ENCODE assay signal across 9 mouse cellular contexts in genomic region chr4:99653608-99654221, GRCm38 (mm10). TPM values are rescaled to one million over a fixed set of nuclear protein-coding genes. Genes with fewer than 3 reads are reported as not detected.
DNase-seq lines count a peak whose midpoint lies in the region; ATAC-seq and TF ChIP-seq lines count a peak whose summit lies in the region.
"Had no signal": no experiment of that assay in that cellular context is flagged by ENCODE, and none has a peak within 500 bp of the region (broad histone marks: within the 10 kb centered on the region; RNA-seq: fewer than 3 reads in every experiment).

No protein-coding gene starts in this region.

- ATAC-seq in liver, postnatal 0 days = no peak
- no peak for ATAC-seq in liver, embryonic 12.5 days
- no peak for ATAC-seq in neural tube, embryonic 15.5 days (ENCODE audit: low FRiP score)
- no peak for ATAC-seq in activated CD4-positive, CD25-positive, alpha-beta regulatory T cell, adult 4 months

- peaks cover 16% of the 10 kb centered on the region for H3K4me1 ChIP-seq in liver, postnatal 0 days (ENCODE audit: insufficient read depth)
- H3K4me1 ChIP-seq in liver, embryonic 12.5 days = peaks cover 21% of the 10 kb centered on the region
- peaks cover 23% of the 10 kb centered on the region for H3K4me1 ChIP-seq in neural tube, embryonic 15.5 days

- no peaks in the 10 kb centered on the region for H3K9me3 ChIP-seq in liver, postnatal 0 days (ENCODE audit: low read length)
- H3K9me3 ChIP-seq in liver, embryonic 12.5 days (replicated peaks) = no peaks in the 10 kb centered on the region
- H3K9me3 ChIP-seq in neural tube, embryonic 15.5 days (replicated peaks) = no peaks in the 10 kb centered on the region

- WGBS in liver, postnatal 0 days (ENCODE audit: insufficient replicate concordance) = 2% methylated on average over 36 of the region's 36 CpGs
- 2% methylated on average over 36 of the region's 36 CpGs for WGBS in liver, embryonic 12.5 days (ENCODE audit: insufficient replicate concordance)
- WGBS in neural tube, embryonic 15.5 days = 1% methylated on average over 36 of the region's 36 CpGs

- DNase-seq in cerebellum, adult 8-10 months = peak; percentile 14
- DNase-seq in cerebellum, adult 11-12 months = no peak
- peak; percentile 15 for DNase-seq in liver, postnatal 0 days
- DNase-seq in heart, postnatal 14 days = peak; percentile 4 to 12
- DNase-seq in spleen, adult 18-20 months = no peak

- H3K27me3 ChIP-seq in liver, postnatal 0 days (ENCODE audit: insufficient read depth, low read length) = peaks cover 98% of the 10 kb centered on the region
- peaks cover 98% of the 10 kb centered on the region for H3K27me3 ChIP-seq in liver, embryonic 12.5 days (replicated peaks)
- peaks cover 75% of the 10 kb centered on the region for H3K27me3 ChIP-seq in neural tube, embryonic 15.5 days (replicated peaks)

- H3K27ac ChIP-seq in liver, postnatal 0 days (ENCODE audit: low read depth) = no peak overlapping the region
- no peak overlapping the region for H3K27ac ChIP-seq in liver, embryonic 12.5 days
- H3K27ac ChIP-seq in neural tube, embryonic 15.5 days (replicated peaks) = no peak overlapping the region

- no peaks in the 10 kb centered on the region for H3K36me3 ChIP-seq in liver, postnatal 0 days (replicated peaks; ENCODE audit: insufficient read depth, low read length)
- H3K36me3 ChIP-seq in liver, embryonic 12.5 days = no peaks in the 10 kb centered on the region
- H3K36me3 ChIP-seq in neural tube, embryonic 15.5 days = no peaks in the 10 kb centered on the region

- no peak overlapping the region; the same call in 1 of the 2 replicates for H3K4me2 ChIP-seq in liver, postnatal 0 days (ENCODE audit: low read depth, low read length)
- H3K4me2 ChIP-seq in liver, embryonic 12.5 days = no peak overlapping the region
- peak overlapping the region; percentile 13; the same call in 1 of the 2 replicates for H3K4me2 ChIP-seq in neural tube, embryonic 15.5 days

- no peak for TF ChIP-seq EP300 in liver, postnatal 0 days (IDR thresholded peaks at IDR 0.05; ENCODE audit: low read depth)

- TF ChIP-seq CTCF in liver, postnatal 0 days (IDR thresholded peaks at IDR 0.05; ENCODE audit: low read depth) = no peak

- H3K9ac ChIP-seq in liver, postnatal 0 days (replicated peaks) = no peak overlapping the region
- H3K9ac ChIP-seq in liver, embryonic 12.5 days = no peak overlapping the region
- H3K9ac ChIP-seq in neural tube, embryonic 15.5 days (replicated peaks) = no peak overlapping the region

- intact Hi-C loops in heart, postnatal 14 days (cut with DNase I) = no loop called here

- H3K4me3 ChIP-seq in liver, postnatal 0 days (ENCODE audit: low read depth, low read length) = no peak overlapping the region
- H3K4me3 ChIP-seq in liver, embryonic 12.5 days = no peak overlapping the region
- peak overlapping the region; percentile 19 for H3K4me3 ChIP-seq in neural tube, embryonic 15.5 days (replicated peaks)

RNA-seq across cellular contexts. Expression of gene Foxd3, which starts 2.4 kb away (rescaled TPM):
- polyA plus RNA-seq in liver, postnatal 0 days (2015; fragmentation: Nextera tagmentation; extraction: Ambion mirVana) = not detected in 2 replicates
- 0.10 TPM in 1 of 2 replicates, not detected in the other for polyA plus RNA-seq in liver, embryonic 12.5 days (2016; fragmentation: Nextera tagmentation; extraction: Ambion mirVana)
- total RNA-seq in heart, postnatal 14 days (2021) = 1 to 10 TPM in 1 of 2 experiments, under 1 TPM in 1; 0.90 to 1.1 TPM
- 2.2 and 3.0 TPM in 2 replicates for polyA plus RNA-seq in neural tube, embryonic 15.5 days (2015; fragmentation: Nextera tagmentation; extraction: Ambion mirVana)
- polyA plus RNA-seq in activated CD4-positive, CD25-positive, alpha-beta regulatory T cell, adult 4 months (2017; shearing (Covaris generic)) = not detected
- polyA plus RNA-seq: cortical plate, adult 2 months had no signal

Comparison
In these comparisons a context has a peak if more than half of its experiments do, and no peak if none do; other contexts are left out.
1. DNase-seq: peak in cerebellum, adult 8-10 months (single experiment), liver, postnatal 0 days (single experiment) and heart, postnatal 14 days (2 of 2); none in cerebellum, adult 11-12 months (single experiment) and spleen, adult 18-20 months (0 of 2).